7 mouse cellular contexts compared by ENCODE assay signal in genomic region chr17:27004431-27004830, GRCm38 (mm10). TPM values are rescaled to one million over a fixed set of nuclear protein-coding genes. Genes with fewer than 3 reads are reported as not detected.
DNase-seq lines count a peak whose midpoint lies in the region; TF ChIP-seq lines count a peak whose summit lies in the region.

No protein-coding gene starts in this region.

- H3K27me3 ChIP-seq in MEL (ENCODE audit: control insufficient read depth in 1 of 2, insufficient read depth in 2 of 2, low read length in 2 of 2), result no peaks in the 10 kb centered on the region

- TF ChIP-seq CTCF in MEL (IDR thresholded peaks at IDR 0.05 in 2 of 3, conservative IDR thresholded peaks at IDR 0.05 in 1 of 3; ENCODE audit: control insufficient read depth in 1 of 3, insufficient read depth in 1 of 3, low read depth in 2 of 3, low read length in 3 of 3, poor library complexity in 1 of 3, severe bottlenecking in 1 of 3), result peak; percentile 88 to 96 (median 89)
- peak; percentile 90 for TF ChIP-seq CTCF in bone marrow, adult 2 months (IDR thresholded peaks at IDR 0.05; ENCODE audit: control insufficient read depth, insufficient read depth, low read length)

- peak; percentile 58 for TF ChIP-seq RAD21 in MEL (IDR thresholded peaks at IDR 0.05; ENCODE audit: low read depth, low read length)

- H3K79me2 ChIP-seq in MEL (ENCODE audit: control insufficient read depth, insufficient read depth, low read length, poor library complexity), result no peaks in the 10 kb centered on the region

- no peak overlapping the region for H3K4me3 ChIP-seq in MEL (ENCODE audit: control insufficient read depth in 1 of 2, insufficient read depth in 1 of 2, low read depth in 2 of 2, low read length in 2 of 2)
- H3K4me3 ChIP-seq in bone marrow, adult 2 months (replicated peaks; ENCODE audit: control insufficient read depth, low read depth, low read length), result no peak overlapping the region

- 64% methylated on average over 9 of the region's 9 CpGs for WGBS in bone marrow, adult 2 months

- TF ChIP-seq EP300 in MEL (IDR thresholded peaks at IDR 0.05; ENCODE audit: low read depth in 1 of 2, low read length in 2 of 2), result no peak

- H3K9ac ChIP-seq in MEL (ENCODE audit: control insufficient read depth, low read depth, low read length, poor library complexity, severe bottlenecking), result no peak overlapping the region

- H3K36me3 ChIP-seq in MEL (ENCODE audit: control insufficient read depth in 1 of 2, insufficient read depth in 2 of 2, low read length in 2 of 2), result peaks cover 0 to 7% of the 10 kb centered on the region in 2 experiments; a peak in 2 of 4 replicates

- intact Hi-C loops in left cerebral cortex, postnatal 10 days (cut with DNase I), result no loop called here
- intact Hi-C loops in left cerebral cortex, postnatal 36 days (cut with DNase I), result no loop called here
- intact Hi-C loops in heart, postnatal 10 days (cut with DNase I), result loop anchor here (2.0 kb wide), 1 partner anchor 20 kb away; no protein-coding TSS in a partner anchor

- H3K4me1 ChIP-seq in MEL (ENCODE audit: control insufficient read depth in 1 of 2, insufficient read depth in 2 of 2, low read length in 2 of 2), result peaks cover 0 to 8% of the 10 kb centered on the region in 2 experiments; a peak in 2 of 4 replicates
- H3K4me1 ChIP-seq in bone marrow, adult 2 months (ENCODE audit: control insufficient read depth, insufficient read depth, low read length), result no peaks in the 10 kb centered on the region

- no peaks in the 10 kb centered on the region for H3K9me3 ChIP-seq in MEL (replicated peaks; ENCODE audit: insufficient read depth, low read length)

- H3K27ac ChIP-seq in MEL (ENCODE audit: control insufficient read depth, low read depth, low read length), result no peak overlapping the region
- no peak overlapping the region for H3K27ac ChIP-seq in bone marrow, adult 2 months (ENCODE audit: control insufficient read depth, insufficient read depth, low read depth, low read length, poor library complexity)

- TF ChIP-seq POLR2A in MEL (IDR thresholded peaks at IDR 0.05; ENCODE audit: control insufficient read depth in 1 of 2, insufficient read depth in 1 of 2, low read depth in 1 of 2, low read length in 2 of 2, poor library complexity in 1 of 2), result no peak
- no peak for TF ChIP-seq POLR2A in bone marrow, adult 2 months (IDR thresholded peaks at IDR 0.05; ENCODE audit: borderline replicate concordance, control insufficient read depth, low read depth, low read length)

- peak; percentile 38 to 66 for DNase-seq in left cerebral cortex, postnatal 10 days (ENCODE audit: extremely low spot score in 1 of 2, low spot score in 2 of 2)
- no peak for DNase-seq in left cerebral cortex, postnatal 36 days (ENCODE audit: low spot score in 2 of 2)
- DNase-seq in MEL (ENCODE audit: low read depth, low spot score), result peak; percentile 77
- peak; percentile 49 to 78 for DNase-seq in heart, postnatal 10 days
- DNase-seq in lung, postnatal 25 days (ENCODE audit: low spot score), result peak; percentile 61
- DNase-seq in thymus, postnatal 0 days (ENCODE audit: low spot score), result peak; percentile 70

TF ChIP-seq in MEL, 35 proteins besides CTCF, POLR2A, EP300 and RAD21:
- peak; percentile 41 for TF ChIP-seq MAX (IDR thresholded peaks at IDR 0.05; ENCODE audit: low read length)
- peak; percentile 61 for TF ChIP-seq SMC3 (IDR thresholded peaks at IDR 0.05; ENCODE audit: low read depth, low read length)
- TF ChIP-seq MEF2A (IDR thresholded peaks at IDR 0.05; ENCODE audit: extremely low read depth, insufficient replicate concordance, low read depth, low read length, poor library complexity, severe bottlenecking), result no peak
- no peak for TF ChIP-seq ZMIZ1 (IDR thresholded peaks at IDR 0.05; ENCODE audit: low read depth, low read length)
- TF ChIP-seq CHD1 (IDR thresholded peaks at IDR 0.05; ENCODE audit: low read depth, low read length), result no peak
- no peak for TF ChIP-seq TBP (IDR thresholded peaks at IDR 0.05; ENCODE audit: low read depth, low read length)
- TF ChIP-seq ZC3H11A (IDR thresholded peaks at IDR 0.05; ENCODE audit: low read depth, low read length), result 0 out of 2 replicates have a peak, but pooled peaks have one; percentile 16
- TF ChIP-seq MYC (IDR thresholded peaks at IDR 0.05; ENCODE audit: low read depth, low read length), result 0 out of 2 replicates have a peak, but pooled peaks have one; percentile 48
- no peak for TF ChIP-seq MAZ (IDR thresholded peaks at IDR 0.05; ENCODE audit: low read depth, low read length)
- no peak for TF ChIP-seq TCF12 (IDR thresholded peaks at IDR 0.05; ENCODE audit: low read depth, low read length)

RNA-seq across cellular contexts. Expression of gene Bak1, which starts 24.4 kb away (rescaled TPM):
- 10 to 100 TPM; 29.7 to 32.1 TPM for total RNA-seq in left cerebral cortex, postnatal 10 days (2021)
- total RNA-seq in left cerebral cortex, postnatal 36 days (2021), result 10 to 100 TPM; 13.9 to 16.5 TPM
- total RNA-seq in MEL (2012; rRNA removed), result 66.8 and 75.4 TPM in 2 replicates
- 100 to 1,000 TPM in 1 of 2 experiments, not detected in 1; 150 TPM for polyA plus RNA-seq in MEL (2012; ENCODE audit: insufficient read depth in 1 of 2, insufficient read length in 2 of 2, low read depth in 1 of 2, low replicate concordance in 2 of 2, missing spikeins in 1 of 2)
- 34.2 and 56.8 TPM in 2 replicates for polyA plus RNA-seq in bone marrow, adult 2 months (2011; ENCODE audit: insufficient read depth, insufficient read length, low replicate concordance, missing spikeins)
- 10 to 100 TPM; 40.4 to 43.2 TPM for total RNA-seq in heart, postnatal 10 days (2021)
- 5.8 and 6.9 TPM in 2 replicates for polyA plus RNA-seq in thymus, postnatal 0 days (2015; fragmentation: Nextera tagmentation; extraction: Ambion mirVana)

RNA-seq across cellular contexts. Expression of gene Zbtb9, which starts 31.5 kb away (rescaled TPM):
- 10 to 100 TPM; 14.6 to 16.0 TPM for total RNA-seq in left cerebral cortex, postnatal 10 days (2021)
- total RNA-seq in left cerebral cortex, postnatal 36 days (2021), result 10 to 100 TPM; 14.9 to 16.7 TPM
- total RNA-seq in MEL (2012; rRNA removed), result 10.9 and 13.4 TPM in 2 replicates
- 10 to 100 TPM in 1 of 2 experiments, not detected in 1; 10.7 TPM for polyA plus RNA-seq in MEL (2012; ENCODE audit: insufficient read depth in 1 of 2, insufficient read length in 2 of 2, low read depth in 1 of 2, low replicate concordance in 2 of 2, missing spikeins in 1 of 2)
- 6.7 and 10.2 TPM in 2 replicates for polyA plus RNA-seq in bone marrow, adult 2 months (2011; ENCODE audit: insufficient read depth, insufficient read length, low replicate concordance, missing spikeins)
- total RNA-seq in heart, postnatal 10 days (2021), result 1 to 10 TPM; 2.7 to 4.9 TPM
- 21.1 and 24.0 TPM in 2 replicates for polyA plus RNA-seq in thymus, postnatal 0 days (2015; fragmentation: Nextera tagmentation; extraction: Ambion mirVana)

RNA-seq across cellular contexts. Expression of gene Itpr3, which starts 52.7 kb away (rescaled TPM):
- 1 to 10 TPM; 2.1 to 2.9 TPM for total RNA-seq in left cerebral cortex, postnatal 10 days (2021)
- total RNA-seq in left cerebral cortex, postnatal 36 days (2021), result 1 to 10 TPM; 2.0 to 3.4 TPM
- total RNA-seq in MEL (2012; rRNA removed), result 7.3 and 9.7 TPM in 2 replicates
- 10 to 100 TPM in 1 of 2 experiments, not detected in 1; 11.4 TPM for polyA plus RNA-seq in MEL (2012; ENCODE audit: insufficient read depth in 1 of 2, insufficient read length in 2 of 2, low read depth in 1 of 2, low replicate concordance in 2 of 2, missing spikeins in 1 of 2)
- polyA plus RNA-seq in bone marrow, adult 2 months (2011; ENCODE audit: insufficient read depth, insufficient read length, low replicate concordance, missing spikeins), result 10.8 and 12.5 TPM in 2 replicates
- 1 to 10 TPM; 8.0 to 9.0 TPM for total RNA-seq in heart, postnatal 10 days (2021)
- polyA plus RNA-seq in thymus, postnatal 0 days (2015; fragmentation: Nextera tagmentation; extraction: Ambion mirVana), result 4.5 and 4.9 TPM in 2 replicates

Comparison
In these comparisons a context has a peak if more than half of its experiments do, and no peak if none do; other contexts are left out.
1. DNase-seq: peak in left cerebral cortex, postnatal 10 days (2 of 2), MEL (single experiment), heart, postnatal 10 days (2 of 2), lung, postnatal 25 days (single experiment) and thymus, postnatal 0 days (single experiment); none in left cerebral cortex, postnatal 36 days (0 of 2).